Mouse (Mus musculus) CH12F3 (cell line): Measurements from ENCODE around the gene Csrnp1.

Experiments used
- in situ Hi-C: fragments of 300-500 bp; cut with MboI; formaldehyde crosslinking; loops from 2 replicates; pipeline ENCODE4 v1.14.3; 2020; ENCODE audit warnings: low sequenced_read_pairs

Gene Csrnp1

GRCm38 (mm10) chr9:119951388-119951787 lies 33.1 kb downstream of the Csrnp1 start:
- in situ Hi-C loops: no loop called here

DNA sequence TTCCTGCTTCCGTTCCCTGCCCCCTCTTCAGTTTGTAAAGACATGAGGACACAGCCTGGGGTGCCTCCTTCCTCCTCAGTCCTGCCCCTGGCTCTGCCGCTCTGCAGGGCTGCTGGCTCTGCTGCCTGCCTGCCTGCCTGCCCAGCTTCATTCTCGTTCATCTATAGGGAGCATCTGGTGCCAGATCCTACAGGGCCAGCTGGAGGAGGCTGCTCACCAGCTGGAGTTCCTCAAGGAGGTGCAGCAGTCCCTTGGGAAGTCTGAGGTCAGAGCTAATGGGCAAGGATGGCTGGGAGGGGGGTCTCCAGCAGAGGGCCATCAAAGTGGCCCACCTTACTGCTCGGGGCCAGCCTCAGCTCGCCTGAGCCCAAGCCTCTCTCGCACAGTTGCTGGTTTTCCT lies 34.0 kb downstream of the Csrnp1 start:
- in situ Hi-C loops: no loop called here

DNA sequence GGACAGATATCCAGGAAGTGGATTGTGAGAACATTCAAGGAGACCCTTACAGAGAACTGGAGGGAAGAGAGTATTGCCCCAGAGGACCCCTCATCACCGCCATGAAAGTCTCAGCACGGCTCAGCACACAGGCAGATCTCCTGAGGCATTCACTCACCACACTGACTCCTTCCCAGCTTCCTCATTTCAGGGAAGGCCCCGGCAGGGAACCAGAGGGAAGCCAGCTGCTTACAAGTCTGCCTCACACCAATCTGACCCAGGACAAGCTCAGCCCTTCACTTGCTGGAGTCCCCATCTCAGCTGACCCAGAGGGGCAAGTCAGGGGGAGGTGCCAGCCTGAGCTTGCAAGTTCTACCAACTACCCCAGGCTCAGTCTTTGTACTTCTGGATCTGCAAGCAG lies 35.7 kb downstream of the Csrnp1 start:
- in situ Hi-C loops: no loop called here

DNA sequence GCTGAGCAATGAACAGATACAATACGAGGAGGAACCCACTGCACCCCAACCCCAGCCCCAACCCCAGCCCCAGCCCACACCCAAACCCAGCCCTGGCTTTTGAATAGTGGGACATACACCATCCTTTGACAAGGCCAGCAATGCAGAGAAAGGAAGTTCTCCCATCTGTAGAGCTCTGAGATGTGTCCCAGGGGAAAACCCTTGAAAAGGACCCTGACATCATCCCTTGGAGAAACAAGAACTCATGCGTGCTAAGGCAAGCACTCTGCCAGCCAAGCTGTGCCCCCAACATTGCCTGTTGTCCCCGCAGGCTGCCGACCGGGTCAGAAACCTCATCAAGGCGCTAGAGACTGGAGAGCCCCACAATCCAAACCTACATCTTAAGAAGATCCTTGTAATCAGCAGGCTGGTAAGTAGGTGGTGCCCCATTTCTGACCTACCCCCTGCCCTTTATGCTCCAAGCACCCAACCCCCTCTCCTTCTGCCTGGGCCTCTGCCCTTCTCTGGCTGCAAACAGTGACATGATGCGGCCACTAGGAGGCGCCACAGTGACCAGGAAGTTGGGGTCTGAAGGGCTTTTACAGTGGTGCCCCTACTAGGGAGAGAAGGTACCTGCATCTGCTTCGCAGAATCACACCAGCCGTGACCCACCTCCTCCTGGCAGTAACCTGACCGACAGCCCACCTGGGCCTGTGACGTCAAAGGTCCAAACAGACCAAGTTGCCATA lies 39.1 kb downstream of the Csrnp1 start:
- in situ Hi-C loops: no loop called here

- in situ Hi-C loops: no loop called here
Measured at GRCm38 (mm10) chr9:119943326-119943725, 41.1 kb downstream of the Csrnp1 start.

DNA sequence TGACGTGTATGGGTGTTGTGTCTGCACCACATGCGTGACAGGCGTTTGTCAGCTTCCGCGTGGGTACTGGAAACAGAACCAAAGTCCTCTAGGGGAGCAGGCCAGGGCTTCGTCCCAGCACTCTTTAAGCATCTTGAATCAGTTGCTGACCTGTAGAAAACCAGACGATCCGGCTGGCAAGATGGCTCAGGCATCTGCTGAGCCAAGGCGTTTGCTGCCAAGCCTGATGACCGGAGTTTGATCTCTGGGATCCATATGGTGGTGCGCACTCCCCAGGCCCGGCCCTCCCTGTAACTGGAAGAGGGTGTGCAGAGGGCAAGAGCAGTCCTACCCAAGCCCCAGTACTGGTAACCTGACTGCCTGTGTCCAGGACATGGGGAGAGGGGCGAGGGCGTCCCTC lies 42.6 kb downstream of the Csrnp1 start:
- in situ Hi-C loops: no loop called here

DNA sequence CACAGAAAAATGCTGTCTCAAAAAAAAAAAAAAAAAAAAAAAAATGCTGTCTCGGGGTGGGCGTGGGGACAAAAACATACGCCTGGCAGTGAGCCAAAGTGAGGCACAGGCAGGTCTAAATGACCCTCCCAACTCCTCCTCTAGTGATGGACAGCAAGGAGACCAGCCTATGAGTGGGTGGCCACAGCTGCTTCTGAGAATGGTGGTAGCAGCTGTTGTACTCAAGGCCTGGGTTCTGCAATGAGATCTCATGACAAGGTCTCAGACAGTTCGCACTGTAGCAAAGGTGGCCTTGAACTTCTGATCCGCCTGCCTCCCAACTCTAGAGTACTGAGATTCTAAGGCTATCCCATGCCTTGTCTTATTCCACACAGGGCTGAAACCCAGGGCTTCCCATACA lies 43.1 kb downstream of the Csrnp1 start:
- in situ Hi-C loops: no loop called here

- in situ Hi-C loops: no loop called here
Measured at GRCm38 (mm10) chr9:119939646-119940045, 44.8 kb downstream of the Csrnp1 start.

DNA sequence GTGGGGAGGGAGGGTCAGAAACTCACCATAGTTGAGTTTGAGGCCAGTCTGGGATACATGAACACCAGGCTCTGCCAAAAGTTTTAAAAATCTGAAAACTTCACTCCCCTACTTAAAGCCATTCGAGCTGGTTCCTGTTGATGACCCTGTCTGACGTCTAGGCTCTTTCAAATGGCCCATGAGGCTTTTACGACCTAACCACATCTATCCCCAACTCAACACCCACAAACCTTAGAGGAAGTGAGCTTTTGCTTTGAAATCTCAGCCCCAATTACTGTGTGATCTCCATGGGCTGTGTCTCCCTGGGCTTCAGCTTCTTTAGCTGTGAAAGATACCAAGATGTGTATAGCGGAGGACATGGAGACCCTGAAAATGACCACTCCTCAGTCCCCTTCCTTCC lies 46.0 kb downstream of the Csrnp1 start:
- in situ Hi-C loops: no loop called here

DNA sequence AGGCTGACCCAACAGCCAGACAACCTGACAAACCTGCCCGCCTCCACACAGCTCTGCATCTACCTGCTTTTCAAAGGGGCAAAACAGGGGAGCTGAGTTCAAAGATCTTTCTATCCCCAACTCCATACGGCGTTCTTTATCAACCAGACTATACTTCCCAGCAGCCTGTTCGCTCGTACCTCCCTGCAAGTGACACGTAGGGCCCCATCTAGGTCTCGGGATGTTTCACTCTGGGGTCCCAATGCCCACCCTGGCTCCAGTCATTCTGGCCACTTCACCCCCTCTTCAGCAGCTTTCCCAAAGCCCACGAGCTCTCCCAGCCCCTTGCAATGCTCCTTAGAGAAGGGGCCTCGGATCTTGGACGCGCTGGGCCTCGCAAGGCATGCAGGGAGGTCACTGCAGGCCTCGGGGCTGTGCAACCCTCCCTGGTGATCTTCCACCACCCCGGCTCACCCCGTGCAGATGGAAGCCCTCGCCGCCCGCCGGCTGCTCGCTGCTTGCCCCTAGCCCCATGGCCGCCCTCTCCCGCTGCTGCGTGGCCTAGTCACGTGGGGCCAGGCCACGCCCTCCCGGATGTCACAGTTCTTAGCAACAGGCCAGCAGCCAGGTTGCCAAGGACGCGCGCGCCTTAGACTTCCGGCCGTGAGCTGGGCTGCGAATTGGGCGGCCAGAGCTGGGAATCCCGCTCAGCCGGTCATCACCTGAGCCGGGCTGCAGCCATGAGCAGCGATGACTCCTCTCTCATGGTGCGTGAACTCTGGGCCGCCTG lies 47.3 kb downstream of the Csrnp1 start, which contains the start of the genes Gorasp1 and Ttc21a:
Gene Gorasp1, minus strand, starts transcription at position 561 of the 769 bp plus-strand sequence.
Gene Ttc21a, plus strand, starts transcription at position 602 of the 769 bp plus-strand sequence.
- in situ Hi-C loops: no loop called here

DNA sequence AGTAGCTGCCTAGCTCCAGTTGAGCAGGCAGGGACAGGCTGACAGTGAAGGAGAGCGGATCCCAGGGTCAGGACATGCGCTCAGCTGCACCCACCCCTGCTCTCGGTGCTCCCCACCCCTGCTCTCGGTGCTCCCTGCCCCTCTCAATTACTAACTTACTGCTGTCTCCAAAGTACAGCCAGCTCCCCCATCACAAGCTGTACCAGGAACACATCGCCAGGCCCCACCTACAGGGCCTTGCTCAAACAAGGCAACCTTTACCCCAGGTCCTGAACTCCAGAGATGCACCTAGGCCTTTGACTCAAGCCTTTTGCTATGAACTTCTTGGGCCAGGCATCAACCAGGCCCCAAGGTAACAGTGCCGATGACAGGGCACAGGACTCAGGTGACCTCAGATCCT lies 50.8 kb downstream of the Csrnp1 start:
- in situ Hi-C loops: no loop called here

DNA sequence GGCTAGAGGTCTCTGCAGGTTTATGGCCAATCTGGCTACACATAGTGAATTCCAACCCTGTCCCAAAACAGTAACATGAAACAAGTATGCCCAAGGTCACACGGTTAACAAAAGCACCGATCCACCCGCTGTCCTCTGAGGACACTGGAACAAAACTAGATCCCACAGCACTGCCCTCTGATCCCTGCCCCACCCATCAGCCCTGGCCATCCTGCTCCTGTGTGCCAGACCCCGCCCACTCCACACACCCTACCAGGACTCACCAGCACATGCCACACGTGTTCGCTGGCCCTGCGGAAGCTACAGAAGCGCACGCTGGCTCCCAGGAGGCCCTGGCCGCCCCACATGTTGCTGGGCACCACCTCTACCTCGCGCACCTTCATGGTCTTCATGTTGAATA lies 52.1 kb downstream of the Csrnp1 start:
- in situ Hi-C loops: no loop called here

- in situ Hi-C loops: no loop called here
Measured at GRCm38 (mm10) chr9:119926497-119926896, 58.0 kb downstream of the Csrnp1 start.

DNA sequence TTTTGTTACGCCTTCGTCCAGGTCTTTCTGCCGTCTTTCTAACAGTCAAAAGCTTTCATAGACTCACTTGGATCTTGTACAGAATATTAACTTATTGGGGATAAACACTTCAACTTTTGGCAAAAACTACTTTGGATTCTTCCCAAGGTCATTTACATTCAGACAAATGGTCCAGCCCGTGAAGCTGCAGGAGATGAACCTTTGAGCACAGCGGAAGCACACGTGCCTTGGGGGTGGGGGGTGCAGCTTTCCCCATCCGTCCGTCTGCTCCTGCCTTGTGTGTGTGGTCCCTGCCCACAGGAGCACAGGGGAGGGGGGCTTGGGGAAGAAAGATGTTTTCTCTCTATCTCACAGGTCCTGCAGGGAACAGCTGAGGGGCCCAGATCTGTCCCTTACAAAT lies 58.7 kb downstream of the Csrnp1 start:
- in situ Hi-C loops: no loop called here

GRCm38 (mm10) chr9:119925120-119925657 lies 59.3 kb downstream of the Csrnp1 start:
- in situ Hi-C loops: no loop called here

DNA sequence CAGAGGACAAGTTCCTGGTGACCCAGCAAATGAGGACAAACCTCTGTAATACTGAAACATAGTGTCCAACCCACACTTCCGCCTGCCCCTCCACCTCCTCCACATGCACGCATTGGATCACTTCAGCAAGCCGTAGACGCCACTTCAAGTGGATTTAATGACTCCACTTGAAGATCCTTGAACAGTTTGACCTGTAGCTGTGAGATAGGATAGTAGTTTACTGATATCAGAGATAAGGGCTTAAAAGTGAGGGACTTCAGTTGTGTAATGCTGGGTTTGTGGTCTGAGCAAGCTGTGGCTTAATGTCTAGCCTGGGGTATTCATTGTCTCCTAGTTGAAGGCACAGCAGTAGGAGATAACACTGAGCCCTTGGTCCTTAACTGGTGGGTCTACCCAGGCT lies 61.0 kb downstream of the Csrnp1 start:
- in situ Hi-C loops: no loop called here
